Comparison of ENCODE assay signal across 1 mouse cellular context in genomic region chr19:45058113-45058839, GRCm38 (mm10).
A peak's percentile ranks its signal among the peaks of the same experiment; 100 is the strongest.
TF ChIP-seq lines count a peak whose summit lies in the region.

No protein-coding gene starts in this region.

TF ChIP-seq in CH12.LX, 34 proteins besides CTCF, POLR2A, EP300 and RAD21:
- TF ChIP-seq HCFC1 (IDR thresholded peaks at IDR 0.05; ENCODE audit: low read depth, low read length) = peak; percentile 66
- 0 out of 2 replicates have a peak, but pooled peaks have one; percentile 29 for TF ChIP-seq ETS1 (conservative IDR thresholded peaks at IDR 0.05; ENCODE audit: low read depth, low read length)
- TF ChIP-seq PAX5 (IDR thresholded peaks at IDR 0.05; ENCODE audit: low read length) = no peak
- TF ChIP-seq CHD2 (IDR thresholded peaks at IDR 0.05; ENCODE audit: low read length) = peak; percentile 93
- TF ChIP-seq BHLHE40 (IDR thresholded peaks at IDR 0.05; ENCODE audit: low read depth, low read length) = peak; percentile 38; the same call in 1 of the 2 replicates
- TF ChIP-seq TBP (conservative IDR thresholded peaks at IDR 0.05; ENCODE audit: low read depth, low read length) = peak; percentile 66; the same call in 1 of the 2 replicates
- TF ChIP-seq POLR2AphosphoS2 (IDR thresholded peaks at IDR 0.05; ENCODE audit: low read depth, low read length) = peak; percentile 83; the same call in 1 of the 2 replicates
- peak; percentile 26; the same call in 1 of the 2 replicates for TF ChIP-seq CHD1 (IDR thresholded peaks at IDR 0.05; ENCODE audit: low read depth, low read length)
- TF ChIP-seq NELFE (IDR thresholded peaks at IDR 0.05; ENCODE audit: low read depth, low read length) = 0 out of 2 replicates have a peak, but pooled peaks have one; percentile 66
- peak; percentile 64 for TF ChIP-seq ZMIZ1 (IDR thresholded peaks at IDR 0.05; ENCODE audit: low read depth, low read length)
- no peak for TF ChIP-seq IRF4 (IDR thresholded peaks at IDR 0.05; ENCODE audit: low read depth, low read length)
- peak; percentile 38; the same call in 1 of the 2 replicates for TF ChIP-seq MXI1 (IDR thresholded peaks at IDR 0.05; ENCODE audit: low read depth, low read length)
- TF ChIP-seq JUND (conservative IDR thresholded peaks at IDR 0.05; ENCODE audit: low read depth, low read length) = no peak
- TF ChIP-seq TCF12 (IDR thresholded peaks at IDR 0.05; ENCODE audit: low read depth, low read length) = peak; percentile 71
- peak; percentile 92 for TF ChIP-seq ELF1 (IDR thresholded peaks at IDR 0.05; ENCODE audit: low read depth, low read length)
- TF ChIP-seq SIN3A (IDR thresholded peaks at IDR 0.05; ENCODE audit: low read length) = peak; percentile 56; the same call in 1 of the 2 replicates
- TF ChIP-seq MEF2A (IDR thresholded peaks at IDR 0.05; ENCODE audit: borderline replicate concordance, low read depth, low read length) = peak; percentile 53; the same call in 1 of the 2 replicates
- no peak; the same call in 1 of the 2 replicates for TF ChIP-seq JUN (IDR thresholded peaks at IDR 0.05; ENCODE audit: insufficient read depth, low read depth, low read length)
